Mouse (Mus musculus): ENCODE data around the gene Adamts2.

- TF ChIP-seq POLR2A (IDR thresholded peaks at IDR 0.05; ENCODE audit: low read depth, low read length) (no peak), CTCF (IDR thresholded peaks at IDR 0.05; ENCODE audit: extremely low read depth, insufficient read depth, insufficient read length, insufficient replicate concordance) (no peak)
These were observed 52.0 kb downstream of the Adamts2 start for GRCm38 (mm10) chr11:50653746-50654431.

Data from spleen, adult 2 months (tissue).